Mouse (Mus musculus) ES-E14 (cell line): ENCODE measurements at regions not wholly inside any gene's neighbourhood (a gene's known extent, or its start where the extent isn't known, plus 50 kb on each side); places are given as distances from the start of the nearest gene placed in this dataset.

Source experiments
- CHD2 ChIP-seq: IDR thresholded peaks from 2 replicates; pipeline ENCODE4 v1.6.1; 2014; ENCODE audit warnings: mild to moderate bottlenecking, low read depth, low read length, inconsistent platforms
- HCFC1 ChIP-seq: IDR thresholded peaks from 2 replicates; pipeline ENCODE4 v1.6.1; 2012; ENCODE audit warnings: low read length, inconsistent platforms, borderline replicate concordance; ENCODE audit not compliant: insufficient read depth
- MAFK ChIP-seq: IDR thresholded peaks from 2 replicates; pipeline ENCODE4 v1.6.1; 2014; ENCODE audit warnings: mild to moderate bottlenecking, low read depth, low read length, inconsistent platforms; ENCODE audit not compliant: insufficient read depth
- ZNF384 ChIP-seq: IDR thresholded peaks from 2 replicates; pipeline ENCODE4 v1.6.1; 2012; ENCODE audit warnings: low read depth, low read length, inconsistent platforms

DNA sequence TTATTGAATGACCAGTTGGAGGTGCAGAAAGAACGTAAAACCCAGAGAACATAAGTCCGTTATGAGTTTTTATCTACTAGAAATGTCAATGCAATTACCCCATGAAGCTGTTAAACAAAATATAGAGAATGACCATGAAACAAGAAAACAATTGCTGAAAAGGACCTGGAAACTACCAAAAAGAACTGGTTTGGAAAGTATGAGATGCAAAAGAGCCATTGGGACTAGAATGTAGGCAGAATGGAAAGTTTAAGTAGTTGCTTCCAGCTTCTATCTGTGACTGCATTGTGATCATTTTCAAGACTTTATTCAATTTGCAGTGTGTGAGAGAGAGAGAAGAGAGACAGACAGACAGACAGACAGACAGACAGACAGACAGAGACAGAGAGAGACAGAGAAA is 216.1 kb downstream of the Antxr2 start:
- TF ChIP-seq HCFC1 (no peak), MAFK (no peak), ZNF384 (no peak), CHD2 (no peak)
